Mouse (Mus musculus): ENCODE data around the gene Atcay. TPM values are rescaled to one million over a fixed set of nuclear protein-coding genes. Genes with fewer than 3 reads are reported as not detected.

Gene Atcay
- total and polyA plus RNA-seq, 3 experiments: 0.06 to 0.08 TPM; not detected in 1

DNA sequence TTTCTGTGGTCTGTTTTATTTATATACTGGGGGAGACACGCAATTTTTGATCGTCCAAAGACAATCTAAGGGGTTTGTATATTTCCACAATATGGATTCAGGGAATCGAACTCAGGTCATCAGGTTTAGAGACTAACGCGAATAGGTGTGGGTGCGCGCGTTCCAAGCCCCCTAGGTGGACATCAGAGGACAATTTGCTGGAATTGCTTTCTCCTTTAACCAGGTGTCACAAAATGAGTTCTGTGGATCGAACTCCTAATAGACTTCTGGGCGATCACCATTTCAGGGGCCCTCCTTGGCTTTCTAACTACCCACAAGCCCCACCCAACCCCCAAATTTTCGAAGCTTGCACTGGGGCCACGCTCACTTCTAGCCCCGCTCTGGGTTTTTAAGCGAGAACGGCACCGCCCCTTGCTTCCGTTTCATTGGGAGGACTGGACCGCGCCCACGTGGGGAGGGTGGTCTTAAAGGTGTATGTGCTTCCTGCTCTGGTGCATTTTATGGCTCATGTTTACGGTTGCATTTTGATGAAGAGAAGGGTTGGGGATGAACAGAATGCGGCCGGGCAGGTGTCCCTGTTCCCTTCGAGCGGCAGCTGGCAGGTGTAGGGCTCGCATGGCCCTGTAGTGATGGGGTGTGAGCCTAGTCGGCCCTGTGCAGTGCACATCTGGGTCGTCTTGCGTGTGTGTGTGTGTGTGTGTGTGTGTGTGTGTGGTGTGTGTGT is 62.0 kb downstream of the Atcay start (continued):
- TF ChIP-seq CHD1 (IDR thresholded peaks at IDR 0.05; ENCODE audit: low read depth, low read length): no peak
- TF ChIP-seq SMC3 (IDR thresholded peaks at IDR 0.05; ENCODE audit: low read depth, low read length): no peak
- TF ChIP-seq UBTF (IDR thresholded peaks at IDR 0.05; ENCODE audit: low read depth, low read length): 0 out of 2 replicates have a peak, but pooled peaks have one; percentile 8
- peak; percentile 35; the same call in 1 of the 2 replicates for TF ChIP-seq MEF2A (IDR thresholded peaks at IDR 0.05; ENCODE audit: borderline replicate concordance, low read depth, low read length)
- TF ChIP-seq BHLHE40 (IDR thresholded peaks at IDR 0.05; ENCODE audit: low read depth, low read length): peak; percentile 34; the same call in 1 of the 2 replicates
- TF ChIP-seq CHD2 (IDR thresholded peaks at IDR 0.05; ENCODE audit: low read length): no peak; the same call in 1 of the 2 replicates
- TF ChIP-seq CTCF (conservative IDR thresholded peaks at IDR 0.05 in 1 of 2, IDR thresholded peaks at IDR 0.05 in 1 of 2; ENCODE audit: low read depth in 2 of 2, low read length in 2 of 2): no peak
- no peak for TF ChIP-seq E2F4 (IDR thresholded peaks at IDR 0.05; ENCODE audit: insufficient replicate concordance, low read depth, low read length)

DNA sequence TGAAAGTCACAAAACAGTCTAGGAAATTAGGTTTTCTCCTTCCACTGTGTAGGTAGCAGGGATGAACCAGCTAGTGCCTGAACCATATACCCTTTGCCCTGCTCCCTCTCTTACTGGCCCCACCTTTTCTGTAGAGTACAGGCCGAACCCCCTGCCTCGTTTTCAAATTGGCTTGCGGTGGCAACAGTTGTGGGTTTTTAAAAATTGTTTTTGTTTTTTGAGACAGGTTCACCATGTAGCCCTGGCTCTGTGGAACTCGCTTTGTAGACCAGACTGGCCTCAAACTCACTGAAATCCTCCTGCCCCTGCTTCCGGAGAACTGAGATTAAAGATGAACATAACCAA is 62.6 kb downstream of the Atcay start:
- in situ Hi-C loops (cut with MboI; ENCODE audit: low pct_ligation_motif_present, low pct_unique_long_range_greater_than_20kb, low sequenced_read_pairs): loop anchor here (10.0 kb wide), 1 partner anchor 243 kb away; no protein-coding TSS in a partner anchor
- no peak for DNase-seq (ENCODE audit: extremely low read depth)
- Histone ChIP-seq H3K4me1 (ENCODE audit: control insufficient read depth in 1 of 2, insufficient read depth in 2 of 2) (peaks cover 16 to 47% of the 10 kb centered on the region in 2 experiments), H3K9ac (ENCODE audit: insufficient read depth, low read depth) (peak overlapping the region; percentile 55), H3K9me3 (replicated peaks; ENCODE audit: low read length) (no peaks in the 10 kb centered on the region), H3K27ac (ENCODE audit: insufficient read depth, low read depth) (peak overlapping the region; percentile 61; the same call in 1 of the 2 replicates), H3K36me3 (replicated peaks in 1 of 2; ENCODE audit: control insufficient read depth in 1 of 2, insufficient read depth in 1 of 2, low read length in 1 of 2) (peaks cover 7 to 28% of the 10 kb centered on the region in 2 experiments), H3K79me2 (replicated peaks; ENCODE audit: control insufficient read depth, extremely low read depth, insufficient read depth, poor library complexity, severe bottlenecking) (peaks cover 33% of the 10 kb centered on the region), H3K4me2 (ENCODE audit: insufficient read depth, low read depth, poor library complexity, severe bottlenecking) (peak overlapping the region; percentile 84), H3K4me3 (replicated peaks in 1 of 3; ENCODE audit: low read depth in 2 of 3, low read length in 2 of 3, poor library complexity in 1 of 3) (peak overlapping the region; percentile 65 to 86 (median 80)), H3K27me3 (replicated peaks) (no peaks in the 10 kb centered on the region)
- dilution Hi-C loops (cut with MboI; ENCODE audit: extremely low pct_ligation_motif_present, extremely low pct_unique_long_range_greater_than_20kb, low sequenced_read_pairs): no loop called here
- TF ChIP-seq TCF12 (IDR thresholded peaks at IDR 0.05; ENCODE audit: low read depth, low read length) (no peak), SIN3A (IDR thresholded peaks at IDR 0.05; ENCODE audit: low read length) (no peak), ETS1 (conservative IDR thresholded peaks at IDR 0.05; ENCODE audit: low read depth, low read length) (no peak), UBTF (IDR thresholded peaks at IDR 0.05; ENCODE audit: low read depth, low read length) (no peak), ELF1 (IDR thresholded peaks at IDR 0.05; ENCODE audit: low read depth, low read length) (no peak), ZNF384 (IDR thresholded peaks at IDR 0.05; ENCODE audit: low read depth, low read length) (no peak)

DNA sequence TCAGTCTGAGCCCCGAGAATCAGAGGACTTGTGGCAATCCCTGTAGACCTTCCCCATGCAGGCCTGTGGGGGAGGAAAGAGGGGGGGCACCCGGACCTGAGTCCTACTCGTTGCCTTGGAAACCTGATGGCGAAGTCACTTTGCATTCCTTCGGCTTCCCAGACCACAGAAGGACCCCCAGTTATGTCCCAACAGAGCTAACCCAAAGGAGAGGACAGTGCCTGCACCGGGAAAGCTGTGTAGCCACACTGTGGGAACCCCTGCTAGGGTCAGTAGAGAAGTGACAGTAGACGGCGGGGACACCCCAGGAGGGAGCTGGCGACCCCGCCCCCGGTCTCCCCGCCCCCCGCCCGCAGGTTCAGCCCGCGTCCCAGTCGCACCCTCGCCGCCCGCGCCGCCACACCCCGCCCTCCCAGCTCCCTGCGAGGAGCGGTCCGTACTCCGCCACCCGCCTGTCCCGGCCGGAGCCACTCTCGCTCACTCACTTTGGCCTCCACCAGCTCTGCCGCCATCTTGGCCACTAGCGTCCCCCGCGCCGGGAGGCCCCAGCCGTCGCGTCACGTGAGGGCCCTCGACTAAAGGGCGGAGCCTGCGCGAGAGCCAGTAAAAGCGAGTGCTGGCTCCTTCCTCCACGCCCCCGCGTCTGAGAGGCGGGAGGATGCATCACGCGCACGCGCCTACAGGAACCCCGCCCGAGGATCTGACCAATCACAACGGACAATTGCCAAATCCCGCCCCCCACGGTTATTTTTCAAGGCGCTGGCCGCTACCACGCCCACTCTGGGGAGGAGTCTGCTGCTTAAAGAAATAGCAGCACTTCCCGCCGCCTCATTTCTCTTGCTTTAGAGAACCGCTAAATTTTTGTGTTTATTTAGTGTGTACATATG is 63.2 kb downstream of the Atcay start, which contains the start of gene Pias4:
Gene Pias4 (minus strand): TSS at position 724 of the 887 bp plus-strand sequence.
- Histone ChIP-seq H3K9me3 (replicated peaks; ENCODE audit: low read length) (no peaks in the 10 kb centered on the region), H3K4me3 (replicated peaks in 1 of 3; ENCODE audit: low read depth in 2 of 3, low read length in 2 of 3, poor library complexity in 1 of 3) (peak within 1 kb of the TSS; percentile 86 to 90 (median 90)), H3K27ac (ENCODE audit: insufficient read depth, low read depth) (peak within 1 kb of the TSS; percentile 61; the same call in 1 of the 2 replicates), H3K36me3 (replicated peaks in 1 of 2; ENCODE audit: control insufficient read depth in 1 of 2, insufficient read depth in 1 of 2, low read length in 1 of 2) (peaks cover 10 to 31% of the 10 kb centered on the region in 2 experiments), H3K9ac (ENCODE audit: insufficient read depth, low read depth) (peak within 1 kb of the TSS; percentile 89), H3K27me3 (replicated peaks) (no peaks in the 10 kb centered on the region), H3K4me1 (ENCODE audit: control insufficient read depth in 1 of 2, insufficient read depth in 2 of 2) (peaks cover 19 to 52% of the 10 kb centered on the region in 2 experiments), H3K79me2 (replicated peaks; ENCODE audit: control insufficient read depth, extremely low read depth, insufficient read depth, poor library complexity, severe bottlenecking) (peaks cover 33% of the 10 kb centered on the region), H3K4me2 (ENCODE audit: insufficient read depth, low read depth, poor library complexity, severe bottlenecking) (peak within 1 kb of the TSS; percentile 98)
- dilution Hi-C loops (cut with MboI; ENCODE audit: extremely low pct_ligation_motif_present, extremely low pct_unique_long_range_greater_than_20kb, low sequenced_read_pairs): no loop called here
- in situ Hi-C loops (cut with MboI; ENCODE audit: low pct_ligation_motif_present, low pct_unique_long_range_greater_than_20kb, low sequenced_read_pairs): loop anchor here (10.0 kb wide), 1 partner anchor 243 kb away; no protein-coding TSS in a partner anchor
- DNase-seq (ENCODE audit: extremely low read depth): peak; percentile 99
- TF ChIP-seq SIN3A (IDR thresholded peaks at IDR 0.05; ENCODE audit: low read length) (peak; percentile 20; the same call in 1 of the 2 replicates), MYC (IDR thresholded peaks at IDR 0.05; ENCODE audit: low read depth, low read length) (peak; percentile 31; the same call in 1 of the 2 replicates), ZMIZ1 (IDR thresholded peaks at IDR 0.05; ENCODE audit: low read depth, low read length) (peak; percentile 67; the same call in 1 of the 2 replicates), RCOR1 (conservative IDR thresholded peaks at IDR 0.05; ENCODE audit: low read depth, low read length) (no peak), ZC3H11A (IDR thresholded peaks at IDR 0.05; ENCODE audit: low read depth, low read length) (no peak), UBTF (IDR thresholded peaks at IDR 0.05; ENCODE audit: low read depth, low read length) (no peak), RAD21 (IDR thresholded peaks at IDR 0.05; ENCODE audit: low read depth, low read length) (no peak), NRF1 (IDR thresholded peaks at IDR 0.05; ENCODE audit: low read depth, low read length) (peak; percentile 92), E2F4 (IDR thresholded peaks at IDR 0.05; ENCODE audit: insufficient replicate concordance, low read depth, low read length) (0 out of 2 replicates have a peak, but pooled peaks have one; percentile 42), USF1 (IDR thresholded peaks at IDR 0.05; ENCODE audit: low read depth, low read length) (peak; percentile 97), POLR2A (IDR thresholded peaks at IDR 0.05; ENCODE audit: low read depth, low read length) (peak; percentile 81), HCFC1 (IDR thresholded peaks at IDR 0.05; ENCODE audit: low read depth, low read length) (peak; percentile 72), MAX (IDR thresholded peaks at IDR 0.05; ENCODE audit: low read length) (peak; percentile 93), ELF1 (IDR thresholded peaks at IDR 0.05; ENCODE audit: low read depth, low read length) (peak; percentile 72), BHLHE40 (IDR thresholded peaks at IDR 0.05; ENCODE audit: low read depth, low read length) (peak; percentile 98), USF2 (conservative IDR thresholded peaks at IDR 0.05; ENCODE audit: low read depth, low read length) (peak; percentile 93), CHD1 (IDR thresholded peaks at IDR 0.05; ENCODE audit: low read depth, low read length) (no peak), MAZ (IDR thresholded peaks at IDR 0.05; ENCODE audit: low read depth, low read length) (peak; percentile 86)

Data from CH12.LX (cell line).